Mouse (Mus musculus): Measurements from ENCODE around the gene Hist1h2ba.

Hist1h2ba gene

GRCm38 (mm10) chr13:23906906-23907305 is 27.1 kb downstream of the Hist1h2ba start:
- no peak for DNase-seq (ENCODE audit: low spot score in 2 of 2)

- DNase-seq (ENCODE audit: low spot score in 2 of 2) = no peak
Measured at GRCm38 (mm10) chr13:23898242-23898641, 35.7 kb downstream of the Hist1h2ba start.

GRCm38 (mm10) chr13:23893269-23893593 is 40.7 kb downstream of the Hist1h2ba start:
- DNase-seq (ENCODE audit: low spot score in 2 of 2) = no peak

GRCm38 (mm10) chr13:23892592-23893268 is 41.2 kb downstream of the Hist1h2ba start:
- no peak for DNase-seq (ENCODE audit: low spot score in 2 of 2)

GRCm38 (mm10) chr13:23889011-23889605 is 44.8 kb downstream of the Hist1h2ba start:
- DNase-seq (ENCODE audit: low spot score in 2 of 2) = no peak

- DNase-seq (ENCODE audit: low spot score in 2 of 2) = no peak
Measured at GRCm38 (mm10) chr13:23887026-23887725, 46.8 kb downstream of the Hist1h2ba start.

- DNase-seq (ENCODE audit: low spot score in 2 of 2) = no peak
Measured at GRCm38 (mm10) chr13:23885540-23885939, 48.4 kb downstream of the Hist1h2ba start.

All from frontal cortex, postnatal 10 days (tissue).